Comparison of ENCODE assay signal across 11 mouse cellular contexts in genomic region chr11:110781492-110782276, GRCm38 (mm10).
DNase-seq lines count a peak whose midpoint lies in the region; ATAC-seq lines count a peak whose summit lies in the region.
"Had no signal": no experiment of that assay in that cellular context is flagged by ENCODE, and none has a peak within 500 bp of the region (broad histone marks: within the 10 kb centered on the region; RNA-seq: fewer than 3 reads in every experiment).

No protein-coding gene starts in this region.

- no peak overlapping the region for H3K27ac ChIP-seq in hindbrain, embryonic 13.5 days
- H3K27ac ChIP-seq: liver, embryonic 13.5 days had no signal

- no peaks in the 10 kb centered on the region for H3K9me3 ChIP-seq in hindbrain, embryonic 13.5 days
- H3K9me3 ChIP-seq: liver, embryonic 13.5 days had no signal

- DNase-seq in frontal cortex, postnatal 25 days (ENCODE audit: low spot score in 2 of 2), result no peak
- peak; percentile 97 for DNase-seq in ES-CJ7 (ENCODE audit: low read depth, low spot score)
- peak; percentile 34 for DNase-seq in fibroblast of lung, adult 2 months (ENCODE audit: low read depth)
- peak; percentile 16 for DNase-seq in mesoderm, embryonic 11.5 days (ENCODE audit: low read depth, low spot score)
- DNase-seq in thymus, postnatal 25 days, result no peak
- DNase-seq in urinary bladder, postnatal 14 days (ENCODE audit: low spot score), result no peak
- DNase-seq: kidney, postnatal 10 days; liver, embryonic 13.5 days had no signal

- no peak overlapping the region for H3K4me3 ChIP-seq in hindbrain, embryonic 13.5 days
- H3K4me3 ChIP-seq: liver, embryonic 13.5 days had no signal

- ATAC-seq in frontal cortex, adult (ENCODE audit: low TSS enrichment), result 0 out of 2 replicates have a peak, but pooled peaks have one; percentile 52
- ATAC-seq in hindbrain, embryonic 13.5 days (ENCODE audit: low FRiP score), result no peak
- ATAC-seq: hindbrain, embryonic 16.5 days had no signal

- no peaks in the 10 kb centered on the region for H3K4me1 ChIP-seq in hindbrain, embryonic 13.5 days (replicated peaks)
- H3K4me1 ChIP-seq: liver, embryonic 13.5 days had no signal

- 40% methylated on average over 3 of the region's 3 CpGs for WGBS in hindbrain, embryonic 13.5 days

- no peaks in the 10 kb centered on the region for H3K27me3 ChIP-seq in hindbrain, embryonic 13.5 days
- H3K27me3 ChIP-seq: liver, embryonic 13.5 days had no signal

- no peaks in the 10 kb centered on the region for H3K36me3 ChIP-seq in hindbrain, embryonic 13.5 days
- H3K36me3 ChIP-seq: liver, embryonic 13.5 days had no signal

- H3K9ac ChIP-seq in hindbrain, embryonic 13.5 days, result no peak overlapping the region
- H3K9ac ChIP-seq: liver, embryonic 13.5 days had no signal

- H3K4me2 ChIP-seq in hindbrain, embryonic 13.5 days, result no peak overlapping the region
- H3K4me2 ChIP-seq: liver, embryonic 13.5 days had no signal

Comparison
In these comparisons a context has a peak if more than half of its experiments do, and no peak if none do; other contexts are left out.
1. DNase-seq: peak in ES-CJ7 (single experiment), fibroblast of lung, adult 2 months (single experiment) and mesoderm, embryonic 11.5 days (single experiment); none in frontal cortex, postnatal 25 days (0 of 2), thymus, postnatal 25 days (single experiment) and urinary bladder, postnatal 14 days (single experiment).